8 mouse cellular contexts compared by ENCODE assay signal in genomic region chr10:49788914-49789313, GRCm38 (mm10). TPM values are rescaled to one million over a fixed set of nuclear protein-coding genes. Genes with fewer than 3 reads are reported as not detected.
DNase-seq lines count a peak whose midpoint lies in the region; ATAC-seq and TF ChIP-seq lines count a peak whose summit lies in the region.

No protein-coding gene starts in this region.

- TF ChIP-seq POLR2A in olfactory bulb, adult 2 months (IDR thresholded peaks at IDR 0.05; ENCODE audit: insufficient read depth, low read depth, low read length): no peak

- peaks cover 3% of the 10 kb centered on the region for H3K4me1 ChIP-seq in lung, embryonic 15.5 days
- peaks cover 30% of the 10 kb centered on the region for H3K4me1 ChIP-seq in forebrain, embryonic 10.5 days
- no peaks in the 10 kb centered on the region for H3K4me1 ChIP-seq in limb, embryonic 11.5 days (ENCODE audit: control insufficient read depth, insufficient read depth, low read length)
- peaks cover 5% of the 10 kb centered on the region; the same call in 1 of the 2 replicates for H3K4me1 ChIP-seq in olfactory bulb, adult 2 months (ENCODE audit: control insufficient read depth, insufficient read depth, low read length)

- no peaks in the 10 kb centered on the region for H3K9me3 ChIP-seq in lung, embryonic 15.5 days
- H3K9me3 ChIP-seq in forebrain, embryonic 10.5 days: no peaks in the 10 kb centered on the region
- no peaks in the 10 kb centered on the region for H3K9me3 ChIP-seq in limb, embryonic 11.5 days (ENCODE audit: control insufficient read depth, low read length)

- no peak for DNase-seq in lung, postnatal 14 days
- no peak for DNase-seq in forebrain, embryonic 10.5 days (ENCODE audit: extremely low spot score, low spot score)
- DNase-seq in limb, embryonic 11.5 days (ENCODE audit: low spot score): no peak
- no peak for DNase-seq in urinary bladder, adult 18-20 months (ENCODE audit: low spot score in 2 of 2)
- DNase-seq in urinary bladder, postnatal 25 days (ENCODE audit: low spot score): no peak
- DNase-seq in frontal cortex, postnatal 36 days (ENCODE audit: low spot score in 2 of 2): no peak

- no peak overlapping the region for H3K27ac ChIP-seq in lung, embryonic 15.5 days
- peak overlapping the region; percentile 88 for H3K27ac ChIP-seq in forebrain, embryonic 10.5 days
- H3K27ac ChIP-seq in limb, embryonic 11.5 days (replicated peaks; ENCODE audit: low read depth, low read length): no peak overlapping the region
- peak overlapping the region; percentile 84 for H3K27ac ChIP-seq in olfactory bulb, adult 2 months (ENCODE audit: insufficient read depth, low read depth, low read length)

- H3K27me3 ChIP-seq in lung, embryonic 15.5 days: peaks cover 23% of the 10 kb centered on the region
- H3K27me3 ChIP-seq in forebrain, embryonic 10.5 days (ENCODE audit: poor library complexity, severe bottlenecking): peaks cover 19% of the 10 kb centered on the region; the same call in 1 of the 2 replicates
- H3K27me3 ChIP-seq in limb, embryonic 11.5 days (ENCODE audit: control insufficient read depth, insufficient read depth, low read length): no peaks in the 10 kb centered on the region

- no peaks in the 10 kb centered on the region for H3K36me3 ChIP-seq in lung, embryonic 15.5 days
- no peaks in the 10 kb centered on the region for H3K36me3 ChIP-seq in forebrain, embryonic 10.5 days (replicated peaks)
- no peaks in the 10 kb centered on the region for H3K36me3 ChIP-seq in limb, embryonic 11.5 days (ENCODE audit: control insufficient read depth, insufficient read depth, low read length)

- H3K4me2 ChIP-seq in lung, embryonic 15.5 days: peak overlapping the region; percentile 92
- H3K4me2 ChIP-seq in limb, embryonic 11.5 days (ENCODE audit: low read depth, severe bottlenecking): peak overlapping the region; percentile 77

- TF ChIP-seq CTCF in olfactory bulb, adult 2 months (IDR thresholded peaks at IDR 0.05; ENCODE audit: insufficient read depth, low read depth, low read length): no peak

- ATAC-seq in lung, embryonic 15.5 days (ENCODE audit: borderline replicate concordance, extremely low read depth, low FRiP score, low TSS enrichment): no peak
- ATAC-seq in limb, embryonic 11.5 days (ENCODE audit: insufficient number of reproducible peaks, low FRiP score, low TSS enrichment, low read depth): no peak

- 12% methylated on average over 5 of the region's 5 CpGs for WGBS in lung, embryonic 15.5 days
- WGBS in forebrain, embryonic 10.5 days: 10% methylated on average over 5 of the region's 5 CpGs
- 11% methylated on average over 5 of the region's 5 CpGs for WGBS in limb, embryonic 11.5 days
- 2% methylated on average over 5 of the region's 5 CpGs for WGBS in olfactory bulb, adult 2 months

- peak overlapping the region; percentile 50 for H3K4me3 ChIP-seq in lung, embryonic 15.5 days
- peak overlapping the region; percentile 78 for H3K4me3 ChIP-seq in forebrain, embryonic 10.5 days
- peak overlapping the region; percentile 48 for H3K4me3 ChIP-seq in limb, embryonic 11.5 days (ENCODE audit: low read depth, low read length)
- peak overlapping the region; percentile 89 for H3K4me3 ChIP-seq in olfactory bulb, adult 2 months (ENCODE audit: insufficient read depth, low read depth, low read length)

- no peak overlapping the region for H3K9ac ChIP-seq in lung, embryonic 15.5 days
- H3K9ac ChIP-seq in limb, embryonic 11.5 days (ENCODE audit: low read length): no peak overlapping the region; the same call in 1 of the 2 replicates

RNA-seq across cellular contexts. Expression of gene Grik2, which starts 0.3 kb away (rescaled TPM):
- 0.47 and 0.59 TPM in 2 replicates for polyA plus RNA-seq in lung, embryonic 15.5 days (2015; fragmentation: Nextera tagmentation; extraction: Ambion mirVana)
- polyA plus RNA-seq in forebrain, embryonic 10.5 days (2016; fragmentation: Nextera tagmentation; extraction: Ambion mirVana): 7.8 and 8.4 TPM in 2 replicates
- 0.99 TPM in 2 replicates for polyA plus RNA-seq in limb, embryonic 11.5 days (2014; fragmentation: Nextera tagmentation; extraction: Ambion mirVana)
- polyA plus RNA-seq in olfactory bulb, adult 2 months (2012; ENCODE audit: insufficient read depth, insufficient read length, low replicate concordance, missing spikeins): 69.6 TPM in 1 of 2 replicates, not detected in the other

Comparison
In these comparisons a context has a peak if more than half of its experiments do, and no peak if none do; other contexts are left out.
1. H3K27ac ChIP-seq: peak in forebrain, embryonic 10.5 days (single experiment) and olfactory bulb, adult 2 months (single experiment); none in lung, embryonic 15.5 days (single experiment) and limb, embryonic 11.5 days (single experiment).
2. Peak in every context shown above with its lines, with median percentiles within 50 percentile points of each other: H3K4me3 ChIP-seq.